In the genomic region with DNA sequence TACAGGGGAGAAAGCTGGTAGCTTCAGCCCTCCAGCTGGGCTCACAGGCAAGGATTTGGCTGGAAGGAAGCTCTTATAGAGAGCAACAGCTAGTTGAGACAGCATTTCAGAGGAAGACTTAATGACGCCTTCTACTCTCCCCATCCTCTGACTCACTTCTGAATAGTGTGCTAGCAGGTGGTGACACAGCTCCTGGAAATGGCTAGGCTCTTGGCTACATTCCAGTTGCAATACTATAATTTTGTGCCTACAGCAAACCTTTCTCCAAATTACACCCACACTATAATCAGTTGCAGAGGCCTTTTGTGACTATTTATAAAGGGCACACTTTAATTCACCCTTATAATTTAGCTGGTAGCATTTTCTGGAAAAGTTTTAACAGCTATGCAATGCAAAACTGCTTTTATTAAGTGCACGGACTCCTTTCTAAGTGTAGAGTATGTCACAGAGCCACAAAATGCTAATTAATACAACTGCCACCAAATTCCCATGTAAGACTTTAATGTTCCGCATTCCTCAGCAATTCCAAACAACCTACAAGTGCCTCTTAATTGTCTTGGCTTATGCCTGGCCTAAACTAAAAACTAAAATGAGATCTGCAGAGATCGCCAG, we compare ENCODE assay signal across 11 mouse cellular contexts.
DNase-seq lines count a peak whose midpoint lies in the region; ATAC-seq and TF ChIP-seq lines count a peak whose summit lies in the region.
"Had no signal": no experiment of that assay in that cellular context is flagged by ENCODE, and none has a peak within 500 bp of the region (broad histone marks: within the 10 kb centered on the region; RNA-seq: fewer than 3 reads in every experiment).

No protein-coding gene starts in this region.

- CTCF ChIA-PET in Patski (lab: Charles Lee) = interaction anchor here (0.8 to 1.8 kb wide), 4 partner anchors 15 to 275 kb away, joined by 3 to 6 read pairs (median 4); no protein-coding TSS in a partner anchor

- no peak overlapping the region for H3K4me2 ChIP-seq in limb, embryonic 13.5 days (replicated peaks)

- TF ChIP-seq CTCF in Patski (IDR thresholded peaks at IDR 0.05) = no peak

- 0 out of 2 replicates have a peak, but pooled peaks cover 3% of the 10 kb centered on the region for H3K9me3 ChIP-seq in limb, embryonic 13.5 days

- POLR2A ChIA-PET in Patski (lab: Charles Lee) = no interaction called here

- peak; percentile 13 for DNase-seq in layer of hippocampus, adult 11-12 months (ENCODE audit: low spot score)
- no peak for DNase-seq in layer of hippocampus, adult 9-10 months (ENCODE audit: low spot score)
- DNase-seq in Patski (ENCODE audit: low read depth, low spot score) = peak; percentile 22
- peak; percentile 5 for DNase-seq in fibroblast of lung, adult 2 months (ENCODE audit: low read depth)
- no peak for DNase-seq in urinary bladder, postnatal 36 days (ENCODE audit: low spot score in 2 of 2)
- DNase-seq in ovary, postnatal 10 days (ENCODE audit: low spot score) = no peak
- DNase-seq: cerebellum, postnatal 25 days; gastrocnemius, postnatal 25 days; lung, adult 2 months; thymus, adult 2 months had no signal

- peak overlapping the region; percentile 28; the same call in 1 of the 2 replicates for H3K27ac ChIP-seq in limb, embryonic 13.5 days

- H3K27me3 ChIP-seq in Patski = no peaks in the 10 kb centered on the region
- H3K27me3 ChIP-seq in limb, embryonic 13.5 days = no peaks in the 10 kb centered on the region

- in situ Hi-C loops in Patski (cut with MboI; ENCODE audit: low pct_unique_long_range_greater_than_20kb) = no loop called here

- no peak overlapping the region for H3K4me3 ChIP-seq in limb, embryonic 13.5 days

- peaks cover 15% of the 10 kb centered on the region for H3K4me1 ChIP-seq in limb, embryonic 13.5 days

- no peaks in the 10 kb centered on the region for H3K36me3 ChIP-seq in limb, embryonic 13.5 days

- peak; percentile 99 for ATAC-seq in Patski
- peak; percentile 76 for ATAC-seq in limb, embryonic 13.5 days (ENCODE audit: low FRiP score, low read depth)

- 32% methylated on average over 4 of the region's 4 CpGs for WGBS in limb, embryonic 13.5 days

- no peak overlapping the region for H3K9ac ChIP-seq in limb, embryonic 13.5 days

Comparison
In these comparisons a context has a peak if more than half of its experiments do, and no peak if none do; other contexts are left out.
1. DNase-seq: peak in layer of hippocampus, adult 11-12 months (single experiment), Patski (single experiment) and fibroblast of lung, adult 2 months (single experiment); none in layer of hippocampus, adult 9-10 months (single experiment), urinary bladder, postnatal 36 days (0 of 2) and ovary, postnatal 10 days (single experiment).